Mouse (Mus musculus): ENCODE results near the gene Jup.

Gene Jup

DNA sequence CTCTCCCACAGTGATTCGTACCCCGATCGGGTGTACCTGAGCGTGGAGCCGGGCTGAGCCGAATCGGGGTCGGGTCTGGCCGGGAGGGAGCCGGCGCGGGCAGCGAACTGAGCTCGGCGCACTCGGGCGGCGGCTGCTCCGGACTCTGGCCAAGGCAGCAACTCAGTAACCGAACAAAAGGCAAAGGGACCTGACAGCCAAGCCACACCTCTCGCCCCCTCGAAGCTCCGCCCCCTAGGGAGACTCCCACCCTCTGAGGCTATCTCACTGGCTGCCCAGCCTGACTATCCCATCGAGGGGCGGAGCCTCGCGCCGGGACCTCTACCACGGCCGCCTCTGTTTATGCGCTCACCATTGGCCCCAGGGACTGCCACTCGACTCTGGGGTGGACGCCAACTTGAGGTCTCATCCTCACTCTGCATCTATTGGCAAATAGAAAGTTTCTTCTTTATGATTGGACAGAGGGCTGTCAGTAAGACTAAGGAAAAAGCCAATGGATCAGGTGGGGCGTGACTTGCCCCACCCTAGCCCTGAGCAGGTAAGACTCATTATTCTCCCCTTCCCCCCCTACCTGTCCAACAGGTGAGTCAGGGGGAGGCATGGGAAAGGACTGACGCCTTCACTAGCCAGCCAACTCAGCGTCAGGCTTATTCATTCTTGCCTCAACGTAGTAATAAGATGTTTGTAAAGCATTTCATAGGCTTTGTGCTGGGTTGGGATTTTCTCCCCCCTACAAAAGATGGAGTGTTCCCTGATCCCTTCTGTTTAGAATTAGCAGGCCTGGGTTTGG lies at the start of gene Jup:
Jup (minus strand) TSS at position 164 of the 790 bp plus-strand sequence.
- in situ Hi-C loops (cut with MseI, MboI): no loop called here

GRCm38 (mm10) chr11:100442625-100443024 lies 45.1 kb upstream of the Jup start:
- in situ Hi-C loops (cut with MseI, MboI): no loop called here

GRCm38 (mm10) chr11:100441797-100442196 lies 44.2 kb upstream of the Jup start, which contains the start of the genes Nt5c3b and Klhl10:
Gene Nt5c3b, minus strand, starts transcription at chr11:100441808.
Gene Klhl10, plus strand, starts transcription at chr11:100441917.
- in situ Hi-C loops (cut with MseI, MboI): no loop called here

DNA sequence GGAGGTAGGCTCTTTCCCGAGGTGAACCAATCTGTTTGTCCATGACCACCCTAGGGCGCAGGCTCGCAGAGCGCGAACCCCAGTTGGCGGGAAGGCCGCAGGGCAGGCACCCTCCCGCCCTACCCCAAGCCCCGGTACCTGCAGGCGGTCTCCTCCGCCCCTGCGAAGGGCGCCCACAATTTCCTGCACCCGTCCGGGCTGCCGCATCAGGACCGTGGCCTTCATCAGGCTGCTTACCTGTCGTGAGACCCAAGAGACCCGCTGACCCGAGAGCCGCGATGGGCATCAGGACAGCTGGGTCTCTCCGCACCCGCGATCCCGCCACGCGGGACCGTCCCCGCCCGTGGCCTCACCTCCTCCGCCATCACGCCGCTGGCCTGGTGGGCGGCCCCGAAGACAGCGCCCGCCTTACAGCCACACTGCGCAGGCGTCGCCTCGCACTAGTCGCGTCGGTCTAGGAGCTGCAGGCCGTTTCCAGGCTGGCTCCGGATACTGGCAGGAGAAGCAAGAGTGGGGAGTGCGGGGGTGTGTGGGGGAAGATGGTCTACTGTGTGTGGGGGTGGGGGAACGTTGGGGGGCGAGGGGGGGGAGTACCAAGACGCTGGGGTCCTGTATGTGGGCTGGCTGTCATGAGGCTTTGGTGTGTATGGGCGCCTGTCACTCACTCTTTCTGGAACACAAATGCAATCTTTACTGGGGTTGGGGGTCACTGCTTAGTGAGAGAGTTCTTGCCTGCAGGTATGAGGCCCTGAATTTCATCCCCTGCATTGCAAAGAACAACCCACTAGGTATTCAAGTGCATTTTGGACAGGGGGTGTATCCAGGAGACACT lies 43.3 kb upstream of the Jup start:
- in situ Hi-C loops (cut with MseI, MboI): no loop called here

DNA sequence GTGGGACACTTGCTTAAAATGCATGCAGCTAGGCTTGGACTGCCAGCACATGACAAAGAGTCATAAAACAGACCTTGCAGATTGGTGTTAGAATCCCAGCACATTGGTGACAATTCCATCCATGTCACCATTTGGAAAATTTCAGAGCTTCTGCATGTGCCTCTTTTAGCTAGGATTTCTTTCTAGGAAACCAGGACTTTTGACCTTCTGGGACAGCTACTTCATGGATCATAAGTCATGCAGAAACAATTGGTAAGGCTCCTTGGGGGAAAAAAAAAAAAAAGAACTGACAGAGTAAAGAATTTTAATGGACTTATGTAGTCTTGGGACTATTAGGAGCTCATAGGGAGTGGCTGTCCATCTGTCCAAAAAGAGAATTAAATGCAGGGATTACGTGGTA lies 40.3 kb upstream of the Jup start:
- in situ Hi-C loops (cut with MseI, MboI): no loop called here

- in situ Hi-C loops (cut with MseI, MboI): no loop called here
These were observed 38.2 kb upstream of the Jup start for GRCm38 (mm10) chr11:100435678-100436246.

GRCm38 (mm10) chr11:100432002-100432401 lies 34.4 kb upstream of the Jup start:
- in situ Hi-C loops (cut with MseI, MboI): no loop called here

DNA sequence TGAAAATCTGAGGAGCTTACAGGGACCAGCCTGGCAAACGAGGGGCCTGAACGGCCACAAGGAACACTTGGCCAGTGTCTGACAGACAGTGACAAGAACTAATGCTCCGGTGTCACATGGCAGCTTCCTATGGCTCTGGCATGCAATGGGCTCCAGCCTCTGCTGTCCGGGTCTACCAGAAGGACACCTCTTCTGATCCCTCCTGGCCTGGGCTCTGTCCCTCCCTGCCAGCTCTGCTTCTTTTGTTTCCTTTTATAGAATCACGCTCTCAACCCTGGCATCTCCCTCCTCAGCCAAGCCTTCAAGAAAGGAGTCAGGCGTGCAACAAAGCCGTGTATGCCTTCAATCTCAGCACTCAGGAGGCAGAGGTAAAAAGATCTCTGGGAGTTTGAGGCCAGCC lies 32.5 kb upstream of the Jup start:
- in situ Hi-C loops (cut with MseI, MboI): no loop called here

- in situ Hi-C loops (cut with MseI, MboI): loop anchor here in 1 of 2 experiments (5.0 kb wide), 1 partner anchor 49 kb away; no protein-coding TSS in a partner anchor
These were observed 31.1 kb upstream of the Jup start for GRCm38 (mm10) chr11:100428612-100429199.

DNA sequence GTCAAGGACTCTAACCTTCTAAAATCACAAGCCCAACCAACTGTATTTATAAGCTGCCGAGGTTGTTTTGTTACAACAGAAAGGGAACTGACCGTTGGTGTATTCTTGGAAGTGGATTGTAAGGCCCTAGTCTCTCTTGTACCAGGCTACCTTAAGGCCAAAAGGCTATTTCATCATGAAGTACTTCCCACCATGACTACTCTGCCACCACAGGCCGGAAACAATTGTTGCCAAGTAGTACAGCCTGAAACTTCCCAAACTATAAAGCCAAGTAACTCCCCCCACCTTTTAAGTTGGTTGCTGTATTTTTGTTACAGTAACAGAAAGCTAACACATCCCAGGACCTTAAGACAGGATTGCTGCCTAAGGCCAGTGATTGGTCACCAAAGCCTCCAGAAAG lies 29.3 kb upstream of the Jup start:
- in situ Hi-C loops (cut with MseI, MboI): loop anchor here in 1 of 2 experiments (5.0 kb wide), 1 partner anchor 50 kb away; no protein-coding TSS in a partner anchor

DNA sequence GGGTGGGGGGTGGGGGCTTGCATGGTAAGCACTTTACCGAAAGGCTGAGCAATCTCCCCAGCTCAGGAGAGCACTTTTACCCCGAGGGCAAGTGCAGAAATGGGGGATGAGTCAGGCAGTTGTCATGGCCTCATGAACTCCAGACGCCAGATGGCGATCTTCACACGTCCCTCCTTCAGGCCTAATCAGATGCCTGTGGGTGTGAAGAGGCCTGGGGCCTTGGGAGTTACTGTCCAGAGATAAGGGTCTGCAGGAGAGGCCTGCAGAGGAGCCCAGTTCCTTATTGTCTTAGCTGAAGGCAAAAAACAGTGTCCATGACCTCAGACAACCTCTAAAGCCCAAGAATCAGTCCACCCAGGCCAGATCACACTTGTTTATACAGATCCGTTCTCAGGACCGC lies 28.3 kb upstream of the Jup start:
- in situ Hi-C loops (cut with MseI, MboI): loop anchor here in 1 of 2 experiments (5.0 kb wide), 1 partner anchor 51 kb away; no protein-coding TSS in a partner anchor

GRCm38 (mm10) chr11:100423836-100424235 lies 26.3 kb upstream of the Jup start:
- in situ Hi-C loops (cut with MseI, MboI): no loop called here

DNA sequence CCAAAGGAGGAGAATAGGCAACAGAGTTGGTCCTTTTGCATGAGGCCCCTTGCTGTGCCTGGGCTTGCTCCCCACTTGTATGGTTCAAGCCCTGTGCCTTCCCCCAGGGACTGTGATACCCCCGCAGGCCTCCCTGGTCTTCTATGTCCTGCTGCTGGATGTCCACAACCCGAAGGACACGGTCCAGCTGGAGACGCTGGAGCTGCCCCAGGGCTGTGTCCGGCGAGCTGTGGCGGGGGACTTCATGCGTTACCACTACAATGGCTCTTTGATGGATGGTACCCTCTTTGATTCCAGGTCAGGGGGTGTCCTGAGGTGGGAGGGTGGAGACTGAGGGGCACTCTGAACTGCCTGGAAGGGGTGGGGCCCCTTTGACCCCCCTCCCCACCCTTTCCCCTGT lies 24.0 kb upstream of the Jup start:
- in situ Hi-C loops (cut with MseI, MboI): no loop called here

DNA sequence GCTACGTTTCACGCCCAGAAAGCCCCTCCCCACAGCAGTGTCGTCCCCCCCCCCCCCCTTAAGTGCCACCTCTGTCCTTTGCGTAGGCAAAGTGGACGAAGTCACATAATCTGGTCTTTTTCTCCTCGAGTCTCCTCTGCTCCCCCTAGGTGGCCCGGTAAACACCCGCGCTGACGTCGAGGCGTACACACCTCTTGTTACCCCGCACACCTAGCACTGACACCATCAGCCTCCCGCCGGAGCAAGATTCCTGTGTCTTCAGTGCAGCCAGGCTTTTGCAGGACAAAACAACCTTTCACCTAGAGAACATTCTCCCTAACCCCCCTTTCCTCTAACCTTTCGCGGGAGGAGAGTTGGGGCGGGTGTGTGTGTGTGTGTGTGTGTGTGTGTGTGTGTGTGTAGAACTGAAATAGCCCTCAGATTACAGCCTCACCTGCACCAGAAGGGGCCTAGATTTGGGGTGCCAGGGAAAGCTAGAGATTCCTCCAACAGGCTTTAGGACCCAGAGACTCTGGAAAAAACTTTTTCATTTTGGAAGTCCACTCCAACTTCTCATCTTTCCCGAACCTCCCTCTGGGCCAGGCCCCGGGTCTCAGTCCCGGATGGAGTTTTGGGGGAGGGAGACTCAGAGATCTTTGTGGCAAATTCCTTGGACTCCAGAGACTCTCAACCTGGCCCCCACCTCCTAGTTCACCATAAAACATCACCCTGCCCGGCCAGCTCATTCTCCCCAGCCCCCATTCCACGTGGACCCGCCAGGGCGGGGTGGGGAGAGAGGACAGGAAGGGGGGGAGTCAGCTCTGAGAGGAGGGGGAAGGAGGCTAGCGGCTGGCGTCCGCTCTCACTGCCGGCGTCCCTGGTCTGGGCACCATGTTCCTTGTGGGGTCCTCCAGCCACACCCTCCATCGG lies 17.6 kb upstream of the Jup start, which contains the start of gene Fkbp10:
Fkbp10 (plus strand) TSS at position 784 of the 909 bp plus-strand sequence.
- in situ Hi-C loops (cut with MseI, MboI): no loop called here

DNA sequence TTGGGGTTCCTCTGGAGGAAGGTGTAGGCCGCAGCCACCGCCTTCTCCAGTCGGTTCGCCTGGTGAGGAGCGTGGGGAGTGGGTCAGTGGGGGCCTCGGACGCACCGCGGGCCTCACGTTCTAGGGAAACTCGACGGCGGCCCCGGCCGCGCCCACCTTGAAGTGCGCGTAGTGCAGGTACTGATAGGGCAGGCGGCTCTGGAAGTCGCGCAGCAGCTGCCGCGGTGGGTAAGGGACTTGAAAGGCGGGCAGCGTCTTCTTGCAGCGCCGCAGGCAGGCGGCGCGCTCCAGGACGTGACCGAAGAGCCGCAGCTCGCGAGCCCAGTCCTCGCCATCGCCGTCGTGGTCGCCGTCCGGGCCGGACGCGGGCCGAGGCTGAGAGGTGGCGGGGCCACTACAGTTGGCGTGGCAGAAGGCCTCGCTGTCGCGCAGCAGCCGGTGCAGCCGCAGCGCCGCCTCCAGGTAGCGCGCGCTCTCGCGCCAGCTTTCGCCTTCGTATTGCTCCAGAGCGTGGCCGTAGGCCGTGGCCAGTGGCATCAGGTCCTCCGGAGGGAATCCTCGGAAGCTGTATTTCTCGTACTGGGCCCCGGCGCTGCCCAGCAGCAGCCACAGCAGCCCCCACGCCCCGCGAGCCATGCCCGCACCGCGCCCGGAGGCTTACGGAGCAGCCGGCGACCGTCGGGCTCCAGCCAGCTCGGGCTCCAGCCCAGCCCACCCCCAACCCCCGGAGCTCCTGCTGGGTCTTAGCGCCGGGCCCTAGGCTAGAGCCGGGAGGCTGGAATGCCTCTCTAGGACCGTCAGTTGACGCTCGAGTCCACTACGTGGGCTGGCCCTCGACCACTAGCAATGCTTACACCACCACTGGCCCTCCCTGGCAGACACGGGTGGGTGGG lies 16.7 kb upstream of the Jup start, which contains the start of gene P3h4:
P3h4 (minus strand) TSS at position 816 of the 893 bp plus-strand sequence.
- in situ Hi-C loops (cut with MseI, MboI): no loop called here

DNA sequence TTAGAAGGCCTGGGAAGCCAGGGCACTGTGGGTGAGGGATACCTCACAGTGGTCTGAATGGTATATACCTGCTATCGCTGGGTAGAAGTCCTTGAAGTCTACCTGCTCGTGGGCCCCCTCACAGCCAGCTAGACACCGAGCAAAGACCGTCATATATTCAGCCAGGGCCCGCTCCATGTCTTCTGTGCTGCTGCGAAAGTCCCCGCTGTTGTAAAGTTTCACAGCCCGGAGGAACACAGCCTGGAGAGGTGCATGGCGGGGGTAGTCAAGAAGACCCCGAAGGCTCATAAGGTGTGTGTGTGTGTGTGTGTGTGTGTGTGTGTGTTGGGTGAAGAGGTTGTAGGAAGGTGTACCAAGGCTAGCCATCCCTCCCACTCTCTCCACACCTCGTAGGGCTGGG lies 16.0 kb upstream of the Jup start:
- in situ Hi-C loops (cut with MseI, MboI): no loop called here

GRCm38 (mm10) chr11:100411736-100412135 lies 14.2 kb upstream of the Jup start:
- in situ Hi-C loops (cut with MseI, MboI): no loop called here

DNA sequence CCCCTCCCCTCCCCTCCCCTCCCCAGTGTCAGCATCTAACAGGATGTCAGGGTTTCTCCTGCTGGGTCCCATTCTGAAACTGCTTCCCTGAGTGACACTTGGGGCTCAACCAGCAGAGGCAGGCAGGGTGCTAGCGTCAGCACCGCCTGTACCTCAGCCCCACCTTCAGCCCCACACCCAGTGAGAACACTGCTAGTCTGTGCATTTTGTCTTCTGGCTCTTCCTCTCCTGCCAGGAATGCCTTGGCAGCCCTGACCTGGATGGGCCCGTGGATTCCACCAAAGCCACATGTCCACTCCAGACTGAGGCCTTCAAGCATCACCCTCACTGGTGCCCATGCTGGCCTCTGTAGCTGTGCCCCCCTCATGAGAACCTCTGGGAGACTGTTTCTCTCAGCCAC lies 12.1 kb upstream of the Jup start:
- in situ Hi-C loops (cut with MseI, MboI): loop anchor here (5.0 kb wide), 2 partner anchors 42 to 47 kb away; no protein-coding TSS in a partner anchor

- in situ Hi-C loops (cut with MseI, MboI): loop anchor here (5.0 kb wide), 2 partner anchors 42 to 47 kb away; no protein-coding TSS in a partner anchor
These were observed 11.4 kb upstream of the Jup start for GRCm38 (mm10) chr11:100408835-100409462.

Data from mouse trophoblast stem cell (cell line).